Mouse (Mus musculus) B cell, adult 62 days (primary cell): ENCODE data around the gene Fbxl4. TPM values are rescaled to one million over a fixed set of nuclear protein-coding genes. Genes with fewer than 3 reads are reported as not detected.

ENCODE experiments used
- total RNA-seq: library from RNA; stranded (reverse); gene quantifications from 4 replicates; pipeline ENCODE4 v1.2.4, GENCODE M21; 2023

Fbxl4 gene
- 13.4 to 17.5 TPM (median 15.3 TPM) in 4 replicates for total RNA-seq

GRCm38 (mm10) chr4:22357266-22357930 is at the start of gene Fbxl4:
Fbxl4 (plus strand) TSS chr4:22357543.

Other genes starting within 250 kb of the Fbxl4 start
- gene Pou3f2, start 130.8 kb downstream of the Fbxl4 start, total RNA-seq: not detected in 4 replicates